Mouse (Mus musculus) ES-E14 (cell line): ENCODE measurements around the gene Gm826. TPM values are rescaled to one million over a fixed set of nuclear protein-coding genes. Genes with fewer than 3 reads are reported as not detected.

ENCODE experiments used
- DNase-seq: peaks from one replicate; pipeline ENCODE4 v3.0.0-alpha.2; 2013; ENCODE audit warnings: low read depth, low spot score
- H3K27ac ChIP-seq: 2 replicates; pipeline ENCODE4 v1.5.1; 2012; ENCODE audit warnings: low read depth, mild to moderate bottlenecking, low read length, moderate library complexity, mixed read lengths; ENCODE audit not compliant: poor library complexity, insufficient read depth, severe bottlenecking
- H3K36me3 ChIP-seq: 2 replicates; pipeline ENCODE4 v1.6.1; 2012; ENCODE audit warnings: mild to moderate bottlenecking, low read length, moderate library complexity, mixed read lengths; ENCODE audit not compliant: control insufficient read depth, poor library complexity, insufficient read depth, severe bottlenecking
- H3K4me1 ChIP-seq, 2 experiments: fragments of 150-350 bp in 1 of 2; sonication (generic) in 1 of 2; 2 replicates each; pipeline ENCODE4 v1.6.1; 2012; ENCODE audit warnings: low read length in 2 of 2, mild to moderate bottlenecking in 1 of 2, mixed read lengths in 1 of 2; ENCODE audit not compliant: control insufficient read depth in 2 of 2, insufficient read depth in 2 of 2, poor library complexity in 1 of 2
- H3K4me3 ChIP-seq, 2 experiments: fragments of 150-350 bp in 1 of 2; sonication (generic) in 1 of 2; 2 replicates each; pipeline ENCODE4 v1.5.1; 2012; ENCODE audit warnings: low read length in 2 of 2, low read depth in 1 of 2, mild to moderate bottlenecking in 1 of 2, mixed read lengths in 1 of 2; ENCODE audit not compliant: insufficient read depth in 1 of 2, poor library complexity in 1 of 2, severe bottlenecking in 1 of 2
- H3K9ac ChIP-seq: 2 replicates; pipeline ENCODE4 v1.6.1; 2012; ENCODE audit warnings: low read depth, mild to moderate bottlenecking, low read length, mixed read lengths; ENCODE audit not compliant: poor library complexity, insufficient read depth, severe bottlenecking
- H3K9me3 ChIP-seq: fragments of 150-350 bp; sonication (generic); 2 replicates; pipeline ENCODE4 v1.6.1; 2012; ENCODE audit warnings: low read depth, mild to moderate bottlenecking, low read length; ENCODE audit not compliant: control insufficient read depth, insufficient read depth
- CHD2 ChIP-seq: IDR thresholded peaks from 2 replicates; pipeline ENCODE4 v1.6.1; 2014; ENCODE audit warnings: mild to moderate bottlenecking, low read depth, low read length, inconsistent platforms
- HCFC1 ChIP-seq: IDR thresholded peaks from 2 replicates; pipeline ENCODE4 v1.6.1; 2012; ENCODE audit warnings: low read length, inconsistent platforms, borderline replicate concordance; ENCODE audit not compliant: insufficient read depth
- MAFK ChIP-seq: IDR thresholded peaks from 2 replicates; pipeline ENCODE4 v1.6.1; 2014; ENCODE audit warnings: mild to moderate bottlenecking, low read depth, low read length, inconsistent platforms; ENCODE audit not compliant: insufficient read depth
- ZC3H11A ChIP-seq: IDR thresholded peaks from 2 replicates; pipeline ENCODE4 v1.6.1; 2012; ENCODE audit warnings: low read depth, mild to moderate bottlenecking, inconsistent platforms, low read length, borderline replicate concordance
- ZNF384 ChIP-seq: IDR thresholded peaks from 2 replicates; pipeline ENCODE4 v1.6.1; 2012; ENCODE audit warnings: low read depth, low read length, inconsistent platforms
- in situ Hi-C, 2 experiments: fragments of 600-800 bp; cut with MboI; formaldehyde crosslinking; loops; one replicate each; pipeline ENCODE4 v1.15.1; 2025; ENCODE audit warnings: low sequenced_read_pairs in 2 of 2, inconsistent platforms in 1 of 2; ENCODE audit not compliant: unreplicated experiment in 2 of 2
- total RNA-seq: library from RNA; depleted of rRNA; stranded (reverse); fragments of 300-350 nt; gene quantifications from 2 replicates; pipeline ENCODE4 v1.2.3, GENCODE M21; 2012

The Gm826 gene
- total RNA-seq, 1 experiment = not detected

DNA sequence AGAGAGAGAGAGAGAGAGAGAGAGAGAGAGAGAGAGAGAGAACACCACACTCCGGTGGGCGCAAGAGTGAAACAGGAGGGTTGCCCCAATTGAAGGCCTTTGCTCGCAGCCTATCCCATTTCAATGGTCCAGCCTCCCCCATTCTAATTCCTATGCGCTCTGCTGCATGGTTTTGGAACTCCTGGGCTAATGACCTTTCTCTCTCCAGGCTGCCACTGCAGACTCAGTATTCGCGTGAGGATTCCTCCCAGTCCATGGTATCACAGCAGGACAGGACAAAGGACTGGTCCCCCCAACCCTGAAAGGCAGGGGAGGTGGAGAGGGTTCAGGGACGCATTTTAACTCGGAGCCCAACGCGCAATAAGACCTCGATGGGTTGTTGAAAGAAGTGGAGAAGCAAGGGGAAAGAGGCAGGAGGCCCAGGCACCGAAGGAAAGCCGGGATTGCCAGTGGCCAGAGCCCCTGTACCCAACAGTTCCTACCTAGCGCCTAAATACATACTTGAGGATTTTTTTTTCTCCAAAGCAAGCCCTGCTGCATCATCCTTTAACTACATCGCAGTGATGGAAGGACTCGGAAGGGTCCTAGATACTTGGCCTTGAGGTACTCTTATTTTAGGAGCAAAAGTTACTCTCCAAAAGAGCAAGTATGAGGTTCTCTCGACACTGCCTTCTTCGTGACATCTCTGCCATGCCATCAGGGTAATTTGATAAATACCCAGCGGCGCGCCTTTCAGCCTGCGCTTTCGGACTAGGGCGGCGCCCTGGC, 35.9 kb upstream of the Gm826 start:
- Histone ChIP-seq H3K9me3 (no peaks in the 10 kb centered on the region), H3K4me3 (no peak overlapping the region), H3K27ac (no peak overlapping the region), H3K9ac (no peak overlapping the region), H3K4me1 (peaks cover 0 to 7% of the 10 kb centered on the region in 2 experiments; a peak in 1 of 4 replicates), H3K36me3 (no peaks in the 10 kb centered on the region)
- TF ChIP-seq ZC3H11A (no peak), HCFC1 (no peak), CHD2 (no peak), ZNF384 (no peak), MAFK (no peak)
- in situ Hi-C loops = loop anchor here (10.0 kb wide), 1 partner anchor 215 kb away; no protein-coding TSS in a partner anchor
- DNase-seq = no peak

DNA sequence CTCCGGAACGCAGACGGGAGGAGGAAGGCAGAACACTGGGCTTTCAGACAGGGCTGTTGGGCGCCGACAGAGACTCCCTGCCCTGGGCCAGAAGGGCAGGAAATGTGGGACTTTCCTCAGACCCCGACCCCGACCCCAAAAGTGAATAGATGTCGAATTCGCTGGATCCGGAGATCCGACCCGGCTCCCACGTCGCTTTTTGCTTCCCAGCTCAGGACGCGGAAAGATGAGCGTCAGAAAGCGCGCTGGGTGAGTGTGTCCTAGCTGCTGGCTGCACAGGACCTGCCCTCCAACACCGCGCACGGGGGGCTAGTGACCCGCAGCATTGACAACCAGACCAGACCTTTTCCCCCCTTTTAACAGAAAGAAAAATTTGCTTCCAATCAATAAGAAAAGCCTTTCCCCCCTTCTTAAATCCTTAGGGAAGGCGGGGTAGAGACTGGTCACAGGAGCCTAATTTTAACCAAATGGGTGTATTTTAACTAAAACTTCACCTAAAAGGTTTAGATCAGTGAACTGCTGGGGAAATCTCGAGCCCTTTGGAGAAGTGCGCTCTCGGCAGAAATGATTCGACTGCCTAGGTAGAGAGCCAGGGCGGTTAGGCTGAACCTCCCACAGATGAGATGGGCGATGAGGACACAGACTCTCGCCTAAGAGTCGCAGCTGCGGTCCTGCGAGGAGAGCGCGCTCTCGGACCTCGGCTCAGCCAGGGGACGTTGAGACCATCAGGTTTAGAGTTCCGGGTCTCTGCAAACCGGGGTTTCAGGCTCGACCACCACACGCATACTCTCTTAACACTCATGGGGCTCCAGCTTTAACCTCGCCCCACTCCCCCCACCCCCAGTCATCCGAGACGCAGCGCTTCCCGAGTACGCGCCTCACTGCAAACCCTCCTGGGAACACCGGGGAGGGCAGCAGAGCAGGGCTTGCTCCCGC, 34.7 kb upstream of the Gm826 start:
- no peak overlapping the region for H3K27ac ChIP-seq
- peak overlapping the region in 1 of 2 experiments; percentile 22; a peak in 1 of 4 replicates for H3K4me3 ChIP-seq
- H3K9ac ChIP-seq = no peak overlapping the region
- no peaks in the 10 kb centered on the region for H3K36me3 ChIP-seq
- no peak for TF ChIP-seq CHD2
- no peak for TF ChIP-seq ZNF384
- TF ChIP-seq HCFC1 = no peak
- peaks cover 0 to 7% of the 10 kb centered on the region in 2 experiments; a peak in 1 of 4 replicates for H3K4me1 ChIP-seq
- in situ Hi-C loops = no loop called here
- H3K9me3 ChIP-seq = no peaks in the 10 kb centered on the region
- no peak for DNase-seq

DNA sequence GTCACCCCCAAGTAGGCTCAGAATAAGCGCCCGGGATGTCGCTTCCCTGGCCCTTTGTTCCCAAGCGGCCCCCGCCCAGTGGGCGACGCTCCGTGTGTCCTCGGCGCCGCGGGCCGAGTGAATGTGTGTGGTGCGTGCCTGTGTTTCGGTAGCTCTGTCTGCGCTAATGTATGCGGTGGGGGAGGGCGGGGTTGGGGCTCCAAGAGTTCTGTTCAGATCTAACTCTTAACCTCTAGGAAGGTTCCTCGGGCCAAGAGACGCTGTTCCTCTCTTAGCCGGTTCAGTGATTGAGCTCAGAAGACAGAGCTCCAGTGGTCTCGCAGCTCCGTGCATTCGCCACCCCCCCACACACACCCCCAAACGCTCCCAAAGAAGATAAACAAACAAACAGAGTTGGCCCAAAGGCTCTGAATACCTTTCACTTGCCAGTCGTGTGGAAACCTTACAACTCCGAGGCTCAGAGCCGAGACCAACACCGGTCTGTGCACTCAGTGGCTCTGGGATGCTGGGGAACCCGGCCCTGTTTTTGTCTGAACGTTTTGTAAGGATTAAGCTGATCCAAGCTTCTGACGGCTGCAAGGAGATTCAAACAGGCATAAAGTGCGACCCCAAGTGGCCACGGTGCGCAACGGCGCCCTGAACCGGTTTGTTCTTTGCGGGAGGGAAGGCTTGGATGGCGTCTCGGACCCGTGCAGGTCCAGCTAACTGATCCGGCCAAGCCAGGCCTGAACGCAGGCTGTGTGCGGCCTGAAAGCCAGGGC, 33.7 kb upstream of the Gm826 start:
- Histone ChIP-seq H3K27ac (no peak overlapping the region), H3K4me1 (peaks cover 0 to 7% of the 10 kb centered on the region in 2 experiments; a peak in 1 of 4 replicates)

DNA sequence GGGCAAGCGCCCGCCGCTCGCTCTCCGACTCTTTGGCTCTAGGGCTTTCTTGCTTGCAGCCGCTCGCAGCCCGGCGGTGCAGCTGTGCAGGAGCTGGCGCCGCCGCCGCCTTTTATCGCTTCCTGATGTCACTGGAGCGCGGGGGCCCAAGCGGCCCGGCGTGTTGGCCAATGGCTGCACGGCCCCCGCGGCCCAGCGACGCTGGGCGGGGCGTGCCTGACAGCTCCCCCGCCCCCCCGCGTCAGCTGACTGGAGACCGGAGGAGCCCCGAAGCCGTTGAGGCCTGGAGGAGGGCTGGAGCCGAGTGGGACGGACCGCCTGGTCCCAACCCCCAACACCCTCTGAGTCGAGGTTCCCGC, 33.0 kb upstream of the Gm826 start, which contains the start of gene Mafb:
TSS of gene Mafb (minus strand) at position 86 of the 359 bp plus-strand sequence.
- Histone ChIP-seq H3K4me1 (peaks cover 0 to 7% of the 10 kb centered on the region in 2 experiments; a peak in 1 of 4 replicates), H3K4me3 (peak within 1 kb of the TSS; percentile 60 to 70), H3K36me3 (no peaks in the 10 kb centered on the region), H3K27ac (no peak within 1 kb of the TSS), H3K9me3 (no peaks in the 10 kb centered on the region), H3K9ac (peak within 1 kb of the TSS; percentile 30; the same call in 1 of the 2 replicates)
- in situ Hi-C loops = no loop called here
- no peak for DNase-seq
- TF ChIP-seq CHD2 (no peak), HCFC1 (peak; percentile 31; the same call in 1 of the 2 replicates)

More for the DNA sequence above, 33.7 kb upstream of the Gm826 start:
- TF ChIP-seq HCFC1 (peak; percentile 56; the same call in 1 of the 2 replicates), ZC3H11A (peak; percentile 85; the same call in 1 of the 2 replicates), ZNF384 (no peak), CHD2 (no peak), MAFK (no peak)
- H3K9me3 ChIP-seq = no peaks in the 10 kb centered on the region
- H3K9ac ChIP-seq = peak overlapping the region; percentile 30; the same call in 1 of the 2 replicates
- peak overlapping the region; percentile 60 to 70 for H3K4me3 ChIP-seq
- H3K36me3 ChIP-seq = no peaks in the 10 kb centered on the region
- DNase-seq = peak; percentile 88
- in situ Hi-C loops = no loop called here
